Mouse (Mus musculus) stomach, embryonic 14.5 days (tissue): ENCODE measurements around the gene Aqp6. TPM values are rescaled to one million over a fixed set of nuclear protein-coding genes. Genes with fewer than 3 reads are reported as not detected.

ENCODE experiments used
- ATAC-seq: fragments of 200-750 bp; cut with Nextera tagmentation; 2 replicates; pipeline ENCODE4 v1.8.0; 2017; ENCODE audit warnings: low read depth, moderate TSS enrichment; ENCODE audit not compliant: insufficient number of reproducible peaks, insufficient read depth, low FRiP score
- H3K27ac ChIP-seq: fragments of 300-500 bp; sonication (generic); 2 replicates; pipeline ENCODE4 v1.5.1; 2014; ENCODE audit warnings: mild to moderate bottlenecking, low read length, moderate library complexity, mixed read lengths
- H3K27me3 ChIP-seq: fragments of 300-500 bp; sonication (generic); 2 replicates; pipeline ENCODE4 v1.6.1; 2014; ENCODE audit warnings: low read length, control low read depth, mixed read lengths; ENCODE audit not compliant: control insufficient read depth, insufficient read depth
- H3K36me3 ChIP-seq: fragments of 300-500 bp; sonication (generic); 2 replicates; pipeline ENCODE4 v1.6.1; 2014; ENCODE audit warnings: mild to moderate bottlenecking, control low read depth, low read length, moderate library complexity, mixed read lengths; ENCODE audit not compliant: control insufficient read depth, insufficient read depth
- H3K4me1 ChIP-seq: fragments of 300-500 bp; sonication (generic); 2 replicates; pipeline ENCODE4 v1.6.1; 2014; ENCODE audit warnings: low read length, control low read depth, mixed read lengths; ENCODE audit not compliant: control insufficient read depth, insufficient read depth
- H3K4me2 ChIP-seq: fragments of 300-500 bp; sonication (generic); replicated peaks from 2 replicates; pipeline ENCODE4 v1.6.1; 2014; ENCODE audit warnings: low read depth, low read length, control low read depth
- H3K4me3 ChIP-seq: fragments of 300-500 bp; sonication (generic); 2 replicates; pipeline ENCODE4 v1.5.1; 2014; ENCODE audit warnings: low read depth, low read length, control low read depth
- H3K9ac ChIP-seq: fragments of 300-500 bp; sonication (generic); replicated peaks from 2 replicates; pipeline ENCODE4 v1.6.1; 2014; ENCODE audit warnings: low read depth, mild to moderate bottlenecking, control low read depth, low read length, moderate library complexity, mixed read lengths
- H3K9me3 ChIP-seq: fragments of 300-500 bp; sonication (generic); 2 replicates; pipeline ENCODE4 v1.6.1; 2016; ENCODE audit warnings: low read depth, low read length, control low read depth; ENCODE audit not compliant: control insufficient read depth
- WGBS: fragments of 180-500 bp; shearing (Covaris S2); extraction: QIAGEN DNeasy Blood & Tissue Kit; methylation state at CpG from one replicate; pipeline ENCODE4 v1.1.7; 2014; 5-methylcytosine and 5-hydroxymethylcytosine counted together
- polyA plus RNA-seq: library from polyadenylated mRNA; unstranded; fragments of >200 nt; fragmentation: Nextera tagmentation; extraction: Ambion mirVana; gene quantifications from 2 replicates; pipeline ENCODE4 v1.2.1, GENCODE M21; 2014

The Aqp6 gene
- polyA plus RNA-seq, 1 experiment from 2014 or later = not detected

GRCm38 (mm10) chr15:99615246-99615645, 14.0 kb downstream of the Aqp6 start:
- no peak for ATAC-seq
- H3K9ac ChIP-seq = no peak overlapping the region
- H3K36me3 ChIP-seq = peaks cover 5% of the 10 kb centered on the region; the same call in 1 of the 2 replicates
- no peak overlapping the region for H3K4me3 ChIP-seq
- H3K9me3 ChIP-seq = no peaks in the 10 kb centered on the region
- peak overlapping the region; percentile 18 for H3K4me2 ChIP-seq
- peak overlapping the region; percentile 39; the same call in 1 of the 2 replicates for H3K27ac ChIP-seq
- peaks cover 7% of the 10 kb centered on the region; the same call in 1 of the 2 replicates for H3K27me3 ChIP-seq
- peaks cover 16% of the 10 kb centered on the region for H3K4me1 ChIP-seq
- WGBS = 26% methylated on average over 9 of the region's 9 CpGs

- no peak overlapping the region for H3K4me2 ChIP-seq
- WGBS = 81% methylated on average over 3 of the region's 3 CpGs
- H3K4me1 ChIP-seq = peaks cover 12% of the 10 kb centered on the region
- no peak overlapping the region for H3K4me3 ChIP-seq
- H3K9me3 ChIP-seq = no peaks in the 10 kb centered on the region
- no peak overlapping the region for H3K27ac ChIP-seq
- peaks cover 30% of the 10 kb centered on the region for H3K36me3 ChIP-seq
- peaks cover 5% of the 10 kb centered on the region; the same call in 1 of the 2 replicates for H3K27me3 ChIP-seq
- no peak overlapping the region for H3K9ac ChIP-seq
- ATAC-seq = no peak
Observed at GRCm38 (mm10) chr15:99618595-99618994, 17.4 kb downstream of the Aqp6 start.

- 70% methylated on average over 4 of the region's 4 CpGs for WGBS
- Histone ChIP-seq H3K9ac (no peak overlapping the region), H3K4me3 (no peak overlapping the region), H3K27ac (no peak overlapping the region), H3K9me3 (no peaks in the 10 kb centered on the region), H3K4me2 (no peak overlapping the region), H3K36me3 (peaks cover 42% of the 10 kb centered on the region), H3K27me3 (no peaks in the 10 kb centered on the region), H3K4me1 (peaks cover 9% of the 10 kb centered on the region; the same call in 1 of the 2 replicates)
- no peak for ATAC-seq
Observed at GRCm38 (mm10) chr15:99619821-99620220, 18.6 kb downstream of the Aqp6 start.

- no peak overlapping the region for H3K9ac ChIP-seq
- H3K4me2 ChIP-seq = no peak overlapping the region
- no peak overlapping the region for H3K27ac ChIP-seq
- peaks cover 62% of the 10 kb centered on the region for H3K36me3 ChIP-seq
- H3K4me3 ChIP-seq = no peak overlapping the region
- H3K9me3 ChIP-seq = no peaks in the 10 kb centered on the region
- H3K4me1 ChIP-seq = no peaks in the 10 kb centered on the region
- 86% methylated on average over 11 of the region's 11 CpGs for WGBS
- H3K27me3 ChIP-seq = no peaks in the 10 kb centered on the region
- ATAC-seq = no peak
Observed at GRCm38 (mm10) chr15:99622063-99622462, 20.9 kb downstream of the Aqp6 start.

- no peak overlapping the region for H3K4me3 ChIP-seq
- no peak overlapping the region for H3K4me2 ChIP-seq
- H3K9me3 ChIP-seq = no peaks in the 10 kb centered on the region
- no peak for ATAC-seq
- H3K27ac ChIP-seq = no peak overlapping the region
- peaks cover 78% of the 10 kb centered on the region for H3K36me3 ChIP-seq
- H3K9ac ChIP-seq = no peak overlapping the region
- H3K27me3 ChIP-seq = no peaks in the 10 kb centered on the region
- H3K4me1 ChIP-seq = no peaks in the 10 kb centered on the region
Observed at GRCm38 (mm10) chr15:99631618-99632017, 30.4 kb downstream of the Aqp6 start.

GRCm38 (mm10) chr15:99634702-99635101, 33.5 kb downstream of the Aqp6 start:
- no peak for ATAC-seq
- peaks cover 79% of the 10 kb centered on the region for H3K36me3 ChIP-seq
- 91% methylated on average over 7 of the region's 7 CpGs for WGBS

GRCm38 (mm10) chr15:99637405-99638123, 36.4 kb downstream of the Aqp6 start:
- Histone ChIP-seq H3K9me3 (no peaks in the 10 kb centered on the region), H3K9ac (no peak overlapping the region), H3K4me3 (no peak overlapping the region), H3K36me3 (peaks cover 67% of the 10 kb centered on the region), H3K27me3 (no peaks in the 10 kb centered on the region), H3K4me1 (no peaks in the 10 kb centered on the region), H3K4me2 (no peak overlapping the region), H3K27ac (no peak overlapping the region)
- no peak for ATAC-seq
- 82% methylated on average over 12 of the region's 12 CpGs for WGBS

More at GRCm38 (mm10) chr15:99634702-99635101, 33.5 kb downstream of the Aqp6 start:
- Histone ChIP-seq H3K9ac (no peak overlapping the region), H3K9me3 (no peaks in the 10 kb centered on the region), H3K4me3 (no peak overlapping the region), H3K4me1 (no peaks in the 10 kb centered on the region), H3K27me3 (no peaks in the 10 kb centered on the region), H3K4me2 (no peak overlapping the region), H3K27ac (no peak overlapping the region)

- 89% methylated on average over 5 of the region's 5 CpGs for WGBS
- no peak overlapping the region for H3K9ac ChIP-seq
- H3K4me1 ChIP-seq = no peaks in the 10 kb centered on the region; the same call in 1 of the 2 replicates
- H3K27ac ChIP-seq = no peak overlapping the region
- no peak overlapping the region for H3K4me2 ChIP-seq
- peaks cover 64% of the 10 kb centered on the region for H3K36me3 ChIP-seq
- no peak overlapping the region for H3K4me3 ChIP-seq
- ATAC-seq = no peak
- H3K27me3 ChIP-seq = no peaks in the 10 kb centered on the region
- H3K9me3 ChIP-seq = no peaks in the 10 kb centered on the region
Observed at GRCm38 (mm10) chr15:99638124-99638485, 36.9 kb downstream of the Aqp6 start.

GRCm38 (mm10) chr15:99642622-99643021, 41.4 kb downstream of the Aqp6 start:
- no peaks in the 10 kb centered on the region for H3K9me3 ChIP-seq
- H3K4me2 ChIP-seq = no peak overlapping the region
- no peak overlapping the region for H3K9ac ChIP-seq
- ATAC-seq = no peak
- H3K4me3 ChIP-seq = no peak overlapping the region
- H3K27me3 ChIP-seq = no peaks in the 10 kb centered on the region
- peaks cover 16% of the 10 kb centered on the region; the same call in 1 of the 2 replicates for H3K4me1 ChIP-seq
- peaks cover 29% of the 10 kb centered on the region for H3K36me3 ChIP-seq
- no peak overlapping the region for H3K27ac ChIP-seq
- 57% methylated on average over 6 of the region's 6 CpGs for WGBS
